Mouse (Mus musculus): ENCODE results near the gene Kdm4a.

Gene Kdm4a

GRCm38 (mm10) chr4:118154889-118155288 is 25.0 kb downstream of the Kdm4a start:
- DNase-seq: no peak

- no peak for DNase-seq
Measured at GRCm38 (mm10) chr4:118152020-118152785, 27.6 kb downstream of the Kdm4a start.

DNA sequence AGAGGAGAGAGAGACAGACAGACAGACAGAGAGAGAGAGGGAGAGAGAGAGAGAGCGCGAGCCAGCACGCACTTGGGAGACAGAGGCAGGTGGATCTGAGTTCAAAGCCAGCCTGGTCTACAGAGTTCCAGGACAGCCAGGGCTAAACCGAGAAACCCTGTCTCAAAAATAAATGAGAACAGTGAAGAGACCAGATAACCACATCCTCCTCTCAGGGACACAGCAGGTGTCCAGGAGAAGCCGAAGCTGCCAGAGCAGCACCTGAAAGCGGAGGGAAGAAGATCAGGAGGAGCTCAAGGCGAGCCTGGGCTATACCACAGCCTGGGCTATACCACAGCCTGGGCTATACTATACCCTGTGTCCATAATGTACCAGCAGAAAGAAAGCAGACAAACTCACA is 29.0 kb downstream of the Kdm4a start:
- no peak for DNase-seq

DNA sequence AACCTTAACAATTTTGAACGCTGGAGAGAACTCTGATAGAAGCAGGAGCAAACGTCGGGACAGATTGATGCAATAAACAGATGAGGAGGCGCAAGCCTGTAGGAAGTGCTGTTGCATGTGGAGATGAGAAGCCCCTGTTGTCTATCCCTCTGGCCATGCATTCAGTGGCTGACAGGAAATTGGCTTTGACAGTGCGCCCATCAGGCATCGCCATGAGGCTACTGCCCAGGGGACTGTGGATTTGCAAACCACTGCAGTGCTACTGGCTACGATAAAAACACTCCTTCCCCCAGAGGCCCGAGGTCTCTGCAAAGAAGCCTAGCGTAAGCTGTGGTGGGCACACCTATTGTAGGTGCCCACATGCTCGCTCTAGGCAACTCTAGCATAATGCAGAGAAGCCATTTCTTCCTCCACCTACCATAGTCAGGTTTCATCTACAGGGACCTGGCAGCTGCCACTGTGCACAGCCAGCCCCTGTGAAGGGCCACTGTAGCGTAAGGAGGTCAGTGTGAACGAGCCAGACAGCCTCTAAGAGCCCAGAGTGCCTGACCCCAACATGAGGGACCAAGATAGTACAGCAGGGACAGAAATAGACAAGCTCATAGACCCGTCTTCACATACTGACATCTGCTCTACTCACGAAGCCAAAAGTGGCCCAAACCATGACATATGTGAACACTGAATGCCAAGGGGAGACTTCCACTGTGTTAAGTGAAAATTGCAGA is 29.7 kb downstream of the Kdm4a start:
- DNase-seq: no peak

DNA sequence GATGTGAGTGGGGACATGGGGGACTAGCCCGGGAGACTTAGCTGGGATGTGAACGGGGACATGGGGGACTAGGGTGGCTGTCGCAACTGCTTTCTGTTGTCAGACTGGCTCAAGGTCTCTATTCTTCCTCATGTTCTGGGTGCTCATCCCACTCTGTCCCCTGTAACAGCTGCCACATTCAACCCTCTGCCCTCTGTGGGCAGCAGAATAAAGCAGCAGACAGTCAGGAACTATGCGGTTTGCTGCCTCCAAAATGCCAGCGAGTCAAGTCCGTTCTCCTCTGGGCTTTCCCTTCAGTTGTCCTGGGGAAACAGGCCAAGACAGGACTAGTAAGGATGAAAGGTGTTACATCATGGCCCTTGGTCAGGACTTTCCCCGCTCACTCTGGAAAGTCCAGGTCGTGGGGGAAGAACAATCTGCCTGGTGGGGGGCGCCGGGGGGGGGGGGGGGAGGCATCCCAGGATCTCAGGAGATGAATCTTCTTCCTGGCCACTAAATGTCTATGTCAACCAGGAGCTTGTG is 30.7 kb downstream of the Kdm4a start:
- no peak for DNase-seq

GRCm38 (mm10) chr4:118148317-118148687 is 31.5 kb downstream of the Kdm4a start:
- no peak for DNase-seq

DNA sequence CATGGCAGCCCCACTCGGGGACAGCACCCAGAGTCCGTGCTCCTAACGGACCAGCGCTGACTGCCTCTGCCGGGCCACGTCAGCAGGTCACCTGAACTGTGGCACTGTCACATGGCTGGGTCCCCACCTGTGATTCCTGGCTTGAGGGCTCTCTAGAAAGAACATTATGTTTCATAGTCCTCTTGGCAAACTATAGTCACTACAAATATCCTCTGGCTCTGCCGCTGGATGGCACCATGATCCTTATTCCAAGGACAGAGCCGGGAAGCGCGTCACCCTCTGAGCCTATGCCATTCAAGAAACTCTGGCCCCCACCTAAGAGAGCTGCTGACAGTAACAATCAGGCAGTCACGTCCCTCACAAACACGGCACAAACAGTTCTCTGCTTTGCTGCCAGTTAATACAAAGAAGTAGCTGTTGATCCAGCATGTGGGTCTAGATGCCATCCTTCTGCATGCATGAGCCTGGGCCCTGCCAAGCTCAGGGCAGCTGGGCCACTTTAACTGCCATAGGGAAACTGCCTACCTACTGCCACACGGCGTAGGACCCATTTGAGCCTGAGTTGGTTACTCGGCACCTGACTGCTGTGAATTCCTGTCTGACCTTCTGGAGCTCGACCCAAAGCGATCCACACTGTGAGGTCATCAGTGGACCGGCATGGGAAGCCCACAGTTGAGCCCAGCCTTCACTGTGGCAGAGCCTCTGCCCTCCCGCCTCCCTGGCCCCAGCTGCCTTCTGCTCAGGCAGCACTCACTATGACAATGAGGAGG is 32.1 kb downstream of the Kdm4a start:
- DNase-seq: no peak

DNA sequence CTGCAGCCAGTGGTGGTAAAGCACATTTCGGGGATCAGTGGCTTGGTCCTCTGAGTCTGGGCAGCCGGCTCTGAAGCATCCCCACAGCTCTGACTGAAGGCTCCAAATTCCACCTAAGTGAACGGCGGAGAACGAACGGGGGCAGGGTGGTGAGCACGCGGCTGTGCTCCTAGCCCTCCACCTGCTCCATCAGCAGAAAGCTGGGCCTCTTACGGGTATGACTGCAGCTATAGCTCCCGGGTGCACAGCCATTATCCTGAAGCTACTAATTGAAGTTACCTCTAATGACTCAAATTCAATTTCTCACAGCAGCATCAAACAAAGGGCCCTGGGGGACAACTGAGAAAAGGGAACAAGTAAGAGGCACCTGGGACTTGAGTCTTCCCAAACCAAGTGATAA is 32.8 kb downstream of the Kdm4a start:
- peak; percentile 29 for DNase-seq

- no peak for DNase-seq
Measured at GRCm38 (mm10) chr4:118144324-118144723, 35.5 kb downstream of the Kdm4a start.

DNA sequence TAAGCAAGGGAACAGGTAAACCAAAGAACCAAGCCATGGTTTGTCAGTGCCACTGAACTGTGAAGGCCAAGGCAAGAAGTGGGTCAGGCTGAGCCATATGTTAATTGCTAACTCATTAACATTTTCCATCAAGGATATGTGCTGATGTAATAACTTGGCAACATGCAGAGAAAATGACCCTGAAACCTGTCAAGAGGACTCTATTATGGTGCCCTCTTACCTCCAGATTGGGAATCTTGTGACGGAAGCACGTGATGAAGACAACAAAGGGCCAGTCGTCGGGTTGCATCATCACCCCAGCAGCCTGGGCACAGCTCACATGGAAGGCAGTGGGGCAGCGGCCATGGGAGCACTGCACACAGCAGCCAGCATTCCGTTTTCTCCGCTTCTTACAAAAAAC is 36.2 kb downstream of the Kdm4a start:
- DNase-seq: peak; percentile 67

DNA sequence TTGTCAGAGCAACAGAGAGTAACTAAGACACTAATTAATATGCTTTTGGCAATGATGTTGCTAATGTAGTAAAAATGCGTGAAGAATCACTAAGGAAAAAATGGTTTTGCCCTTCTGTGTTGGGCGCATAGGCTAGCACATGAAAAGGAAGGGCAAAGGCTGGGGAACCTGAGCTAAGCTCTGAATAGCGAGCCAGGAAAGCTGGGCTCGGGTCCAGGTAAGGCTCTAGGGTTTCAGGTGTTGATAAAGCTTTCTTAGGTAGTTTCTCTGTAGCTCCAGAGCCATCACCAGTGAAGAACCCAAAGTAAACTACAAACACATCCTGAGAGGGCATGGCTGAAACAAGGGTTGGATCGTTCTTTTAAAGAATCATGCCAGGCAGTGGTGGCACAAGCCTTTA is 38.3 kb downstream of the Kdm4a start:
- no peak for DNase-seq

DNA sequence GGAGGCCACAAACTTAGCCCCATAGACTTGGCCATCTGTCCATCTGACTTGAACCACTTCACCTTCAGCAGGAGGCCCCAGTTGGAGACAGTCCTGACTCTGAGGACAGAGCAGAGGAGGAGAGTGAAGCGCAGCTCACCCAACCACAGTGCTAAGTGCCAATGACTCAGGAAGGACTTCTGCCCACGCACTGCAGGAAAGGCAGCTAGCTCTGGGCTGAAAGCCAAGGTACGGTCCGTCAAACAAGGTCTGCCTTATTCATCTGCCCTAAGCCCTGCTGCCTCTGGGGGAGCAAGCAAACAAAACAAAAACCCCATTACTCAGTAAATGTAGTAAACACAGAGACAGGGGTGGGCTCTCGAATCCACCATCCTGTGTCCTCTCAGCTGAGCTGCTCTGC is 41.0 kb downstream of the Kdm4a start:
- DNase-seq: peak; percentile 84

GRCm38 (mm10) chr4:118137857-118138256 is 42.0 kb downstream of the Kdm4a start:
- DNase-seq: no peak

- DNase-seq: no peak
Measured at GRCm38 (mm10) chr4:118137311-118137710, 42.5 kb downstream of the Kdm4a start.

GRCm38 (mm10) chr4:118135414-118135813 is 44.4 kb downstream of the Kdm4a start:
- DNase-seq: no peak

GRCm38 (mm10) chr4:118134485-118135365 is 45.1 kb downstream of the Kdm4a start, which contains the start of gene St3gal3:
St3gal3 (minus strand) TSS chr4:118134914.
- peak; percentile 99 for DNase-seq

DNA sequence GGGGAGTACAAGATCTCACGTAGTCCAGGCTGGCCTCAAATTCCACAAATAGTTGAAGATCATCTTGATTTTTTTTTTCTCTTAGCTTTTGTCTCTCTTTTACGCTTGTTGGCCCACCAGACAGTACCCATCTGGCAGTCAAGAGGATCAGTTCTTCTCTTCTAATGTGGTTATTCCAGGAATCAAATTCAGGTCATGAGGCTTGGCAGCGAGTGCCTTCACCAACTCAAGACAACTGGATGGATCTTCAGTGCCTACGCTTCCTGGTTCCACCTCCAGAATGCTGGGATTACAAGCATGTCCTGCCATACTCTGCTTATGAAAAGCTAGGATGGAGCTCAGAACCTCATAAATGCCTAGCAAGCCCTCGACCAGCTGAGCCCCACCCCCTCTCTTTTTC is 48.5 kb downstream of the Kdm4a start:
- no peak for DNase-seq

DNA sequence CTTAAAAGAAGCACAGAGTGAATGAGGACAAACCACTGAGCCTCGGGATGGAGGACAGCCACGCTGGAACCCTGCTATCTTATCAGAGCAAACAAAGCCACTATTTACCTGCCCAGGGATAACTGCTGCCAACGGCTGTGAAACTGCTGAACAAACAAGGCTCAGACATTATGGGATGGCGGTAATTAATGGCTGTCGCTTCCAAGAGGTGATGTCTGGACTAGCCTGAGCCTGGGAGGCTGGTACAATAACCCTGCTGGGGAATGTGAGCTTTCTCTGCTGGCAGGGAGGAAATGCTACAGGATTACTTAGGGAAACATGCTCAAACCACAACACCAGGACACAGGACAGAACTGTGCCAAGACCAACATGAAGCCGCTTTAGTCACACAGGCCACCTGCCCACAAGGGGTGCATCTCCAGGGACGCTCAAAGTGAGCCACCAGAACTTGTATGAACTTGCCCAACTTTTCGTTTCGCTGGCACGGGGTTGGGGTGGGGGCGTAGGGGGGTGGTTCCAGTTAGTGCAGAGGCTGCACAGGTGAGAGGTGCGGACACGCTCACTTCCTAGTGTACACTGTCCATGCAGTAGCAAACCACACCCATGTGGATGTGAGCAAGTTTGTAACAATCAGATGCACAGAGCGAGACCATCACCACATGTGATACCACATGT is 56.7 kb downstream of the Kdm4a start:
- no peak for DNase-seq

GRCm38 (mm10) chr4:118122078-118122477 is 57.8 kb downstream of the Kdm4a start:
- peak; percentile 60 for DNase-seq

DNA sequence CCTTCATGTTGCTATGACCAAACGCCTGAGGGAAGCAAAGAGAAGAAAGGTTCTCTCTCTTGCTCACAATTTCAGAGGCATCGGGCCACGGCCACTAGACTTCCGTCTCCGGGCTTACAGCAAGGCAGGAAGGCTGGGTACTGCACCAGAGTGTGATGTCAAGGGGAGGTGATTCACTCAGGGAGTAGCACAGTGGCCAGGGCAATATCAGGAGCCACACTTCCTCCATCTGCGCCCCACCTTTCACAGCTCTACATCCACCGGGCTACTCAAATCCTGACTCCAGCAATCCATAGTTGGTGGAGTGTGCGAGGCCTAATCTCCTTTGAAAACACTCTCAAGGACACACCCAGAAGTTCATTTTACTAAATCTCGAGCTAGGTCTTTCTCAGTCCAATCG is 62.3 kb downstream of the Kdm4a start:
- DNase-seq: no peak

GRCm38 (mm10) chr4:118116098-118116497 is 63.7 kb downstream of the Kdm4a start:
- DNase-seq: no peak

GRCm38 (mm10) chr4:118115132-118115531 is 64.7 kb downstream of the Kdm4a start:
- DNase-seq: no peak
